Mouse (Mus musculus): ENCODE results near the gene Hint1. TPM values are rescaled to one million over a fixed set of nuclear protein-coding genes. Genes with fewer than 3 reads are reported as not detected.
"Not testable (repeated sequence)": the region's sequence is repeated elsewhere in the genome, so short reads cannot be mapped to it uniquely, and the experiment has no call there.

Gene Hint1
- total RNA-seq, 2 experiments from 2014 or later = 304 to 309 TPM

GRCm38 (mm10) chr11:54885406-54885805 is 19.2 kb downstream of the Hint1 start:
- DNase-seq = no peak

DNA sequence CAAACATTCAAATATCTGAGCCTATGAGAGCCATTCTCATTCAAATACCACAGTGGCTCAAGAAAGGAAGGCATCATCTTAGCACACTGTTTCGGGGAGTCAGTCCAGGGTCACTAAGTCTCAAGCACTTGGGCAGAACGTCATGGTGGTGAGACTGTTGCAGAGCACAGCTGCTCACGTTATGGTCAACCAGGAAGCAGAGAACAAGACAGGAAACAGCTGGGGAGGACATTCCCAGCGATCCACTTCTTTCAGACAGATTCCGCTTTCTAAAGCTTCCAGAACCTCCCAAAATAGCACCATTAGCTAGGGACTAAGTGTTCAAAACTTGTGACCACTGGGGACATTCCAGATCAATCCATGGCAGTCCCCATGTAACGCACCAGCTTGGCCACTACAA is 21.7 kb downstream of the Hint1 start:
- no peak for DNase-seq
- intact Hi-C loops (cut with DNase I) = loop anchor here (10.0 kb wide), 1 partner anchor 267 kb away; the partner anchor contains the start of gene Slc36a3

More at GRCm38 (mm10) chr11:54885406-54885805, 19.2 kb downstream of the Hint1 start:
- intact Hi-C loops (cut with DNase I) = loop anchor here (10.0 kb wide), 1 partner anchor 269 kb away; the partner anchor contains the start of gene Slc36a3

- no peak for DNase-seq
- intact Hi-C loops (cut with DNase I) = no loop called here
These were observed 25.2 kb downstream of the Hint1 start for GRCm38 (mm10) chr11:54891341-54891740.

GRCm38 (mm10) chr11:54892091-54892490 is 25.9 kb downstream of the Hint1 start:
- no peak for DNase-seq
- intact Hi-C loops (cut with DNase I) = no loop called here

- DNase-seq = no peak
- intact Hi-C loops (cut with DNase I) = no loop called here
These were observed 28.4 kb downstream of the Hint1 start for GRCm38 (mm10) chr11:54894589-54894988.

GRCm38 (mm10) chr11:54896646-54897045 is 30.5 kb downstream of the Hint1 start:
- intact Hi-C loops (cut with DNase I); DNase-seq: not testable (repeated sequence)

DNA sequence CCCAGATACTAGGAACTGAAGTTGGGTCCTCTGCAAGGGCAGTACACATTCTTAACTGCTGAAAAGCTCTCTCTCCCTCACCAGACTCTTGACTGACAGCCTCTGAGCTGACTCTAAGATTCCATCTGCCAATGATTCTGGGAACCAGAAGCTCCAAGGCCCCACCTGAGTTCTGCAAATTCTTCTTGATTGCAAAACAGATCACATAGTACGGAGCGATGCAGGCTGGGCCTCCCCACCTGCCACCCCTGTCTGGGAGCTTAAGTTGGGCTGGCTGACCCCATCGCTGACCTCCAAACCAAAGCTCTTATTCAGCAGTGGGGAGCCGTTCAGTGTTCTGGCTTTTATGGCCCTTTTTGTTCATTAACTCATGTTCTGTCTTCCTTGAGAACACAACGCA is 31.3 kb downstream of the Hint1 start:
- intact Hi-C loops (cut with DNase I) = no loop called here

GRCm38 (mm10) chr11:54899657-54900056 is 33.5 kb downstream of the Hint1 start:
- no peak for DNase-seq
- intact Hi-C loops (cut with DNase I) = no loop called here

More for the DNA sequence above, 31.3 kb downstream of the Hint1 start:
- DNase-seq = no peak

DNA sequence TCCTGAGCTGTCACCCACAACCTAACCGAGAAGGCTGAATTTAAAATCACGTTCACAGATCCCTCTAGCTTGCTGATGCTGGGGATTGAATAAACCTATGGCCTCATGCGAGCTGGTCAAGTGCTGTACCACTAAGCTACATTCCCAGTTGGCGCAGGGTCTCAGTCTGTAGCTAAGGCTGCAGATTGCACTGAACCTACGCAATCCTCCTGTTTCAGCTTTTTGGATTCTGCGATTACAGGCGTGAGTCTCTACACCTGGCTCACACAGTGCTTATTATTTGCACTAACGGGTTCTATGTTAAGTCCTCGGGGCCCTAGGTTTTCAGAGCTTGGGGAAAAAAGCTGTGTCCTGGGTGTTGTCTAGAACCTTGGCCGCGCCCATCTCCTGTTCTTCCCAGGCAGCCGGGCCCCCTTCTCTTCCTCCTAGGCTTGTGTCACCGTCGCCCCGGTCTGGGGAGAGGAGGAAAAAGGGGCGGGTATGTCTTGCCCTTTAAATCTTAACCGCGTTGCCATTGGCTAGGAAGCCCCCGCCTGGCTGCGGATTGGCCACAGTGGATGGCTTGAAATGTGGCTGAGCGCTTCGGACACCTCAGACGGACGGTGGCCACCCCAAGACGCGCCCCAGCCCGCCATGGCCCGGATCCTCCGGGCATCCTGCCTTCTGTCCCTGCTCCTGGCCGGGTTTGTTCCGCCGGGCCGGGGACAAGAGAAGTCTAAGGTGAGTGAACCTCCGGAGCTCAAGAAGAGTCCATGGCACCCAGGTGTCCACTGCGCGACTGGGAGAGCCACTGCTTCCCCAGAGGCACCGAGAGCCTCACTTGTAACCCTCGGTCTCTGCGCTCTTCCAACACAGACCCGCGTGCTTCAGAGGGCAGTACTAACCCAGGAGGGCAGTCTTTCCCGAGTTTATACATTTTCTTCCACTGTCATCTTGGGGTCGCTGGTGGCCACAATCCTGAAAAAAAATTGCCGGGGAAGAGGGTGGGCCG is 36.4 kb downstream of the Hint1 start, which contains the start of gene Gpx3:
Gene Gpx3, plus strand, starts transcription at position 121 of the 991 bp plus-strand sequence.
- intact Hi-C loops (cut with DNase I) = no loop called here
- peak; percentile 86 to 89 for DNase-seq

DNA sequence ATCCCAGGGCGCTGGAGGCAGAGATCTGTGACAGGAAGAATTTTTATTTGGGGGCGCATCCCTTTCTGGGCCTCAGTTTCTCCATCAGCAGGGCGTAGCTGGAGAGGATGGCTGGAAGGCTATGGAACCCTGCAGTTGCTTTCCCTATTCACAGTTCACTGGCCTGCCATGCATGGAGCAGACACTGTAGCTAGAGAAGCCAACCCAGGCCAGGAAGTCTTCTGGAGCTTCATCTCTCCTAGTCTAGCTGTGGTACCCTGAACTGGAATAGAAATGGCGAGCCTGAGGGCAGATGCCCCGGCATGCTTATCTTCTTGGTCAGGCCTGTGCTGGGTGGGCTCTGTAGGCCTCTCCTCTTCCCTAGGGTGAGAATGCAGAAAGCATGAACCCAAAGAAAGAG is 37.2 kb downstream of the Hint1 start:
- no peak for DNase-seq
- intact Hi-C loops (cut with DNase I) = no loop called here

DNA sequence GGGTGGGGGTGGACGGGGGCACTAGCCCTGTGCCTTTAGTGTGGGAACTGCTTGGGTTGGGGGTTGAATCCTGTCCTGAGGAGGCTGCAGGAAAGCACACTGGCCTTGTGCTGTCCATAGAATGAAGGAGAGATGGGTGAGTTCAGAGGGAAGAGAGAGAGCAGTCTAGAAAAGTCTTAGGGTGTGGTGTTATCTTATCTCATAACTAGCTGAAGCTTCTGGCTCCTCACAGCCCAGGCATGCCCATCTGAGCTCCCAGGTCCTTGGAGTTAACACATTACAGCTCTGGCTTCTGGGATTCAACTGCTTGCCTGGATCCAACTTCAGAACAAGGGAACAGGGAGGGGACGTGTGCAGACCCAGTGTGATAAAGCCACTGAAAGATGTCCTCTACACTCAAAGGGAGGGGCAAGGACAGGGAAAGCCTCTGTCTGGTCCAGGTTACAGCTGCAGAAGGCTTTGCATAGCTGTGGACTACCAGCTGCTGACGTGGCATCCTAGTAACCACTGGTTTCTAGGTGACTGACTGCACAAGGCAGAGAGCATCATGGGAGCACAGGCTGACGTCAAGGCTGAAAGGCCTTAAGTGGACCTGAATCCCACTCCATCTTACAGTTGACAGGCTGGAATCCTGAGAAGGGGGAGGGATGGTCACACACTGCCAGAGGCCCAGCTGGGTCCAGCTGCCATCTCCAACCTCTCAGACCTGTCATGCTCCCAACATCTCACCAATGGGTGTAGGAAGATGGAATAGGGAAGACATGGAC is 37.9 kb downstream of the Hint1 start:
- intact Hi-C loops (cut with DNase I) = no loop called here
- peak; percentile 78 to 80 for DNase-seq

- no peak for DNase-seq
- intact Hi-C loops (cut with DNase I) = no loop called here
These were observed 38.9 kb downstream of the Hint1 start for GRCm38 (mm10) chr11:54905086-54905485.

DNA sequence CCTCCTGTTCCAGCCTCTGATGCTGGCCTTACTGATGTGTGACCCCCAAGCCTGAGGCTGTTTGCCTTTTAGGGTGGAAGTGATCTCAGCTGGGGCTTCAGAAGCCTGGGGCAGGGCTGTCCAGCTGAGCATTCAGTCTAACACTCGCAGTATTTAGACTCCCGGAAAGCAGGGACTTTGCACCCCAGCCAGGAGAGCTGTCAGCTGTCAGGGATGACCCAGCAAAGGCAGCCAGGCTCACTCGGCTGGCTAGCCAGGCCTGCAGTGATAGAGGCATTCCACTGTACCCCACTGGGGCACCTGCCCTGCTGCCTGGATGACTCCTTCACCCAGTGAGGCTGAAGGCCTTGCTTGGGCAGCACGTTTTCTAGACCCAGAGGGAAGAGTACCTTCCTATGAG is 39.7 kb downstream of the Hint1 start:
- intact Hi-C loops (cut with DNase I) = no loop called here
- DNase-seq = peak; percentile 58 to 69

DNA sequence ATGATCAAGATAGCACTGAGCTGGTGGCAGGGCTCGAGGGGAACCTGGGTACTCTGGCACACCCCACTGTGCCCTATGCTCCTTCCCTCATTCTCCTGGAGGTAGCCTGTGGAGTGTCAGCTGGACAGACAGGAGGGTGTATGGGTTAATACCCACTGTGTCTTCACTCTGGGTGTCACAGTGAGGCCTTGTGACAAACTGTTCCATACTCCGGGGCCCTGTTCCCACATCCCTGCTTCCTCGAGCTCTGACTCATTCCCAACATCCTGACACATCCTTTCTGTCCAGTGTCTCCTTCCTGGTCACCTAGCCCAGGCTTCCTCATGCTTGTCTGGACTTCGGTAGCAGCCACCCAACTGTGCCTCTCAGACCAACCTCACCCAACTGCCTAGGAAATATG is 40.3 kb downstream of the Hint1 start:
- intact Hi-C loops (cut with DNase I) = no loop called here
- no peak for DNase-seq

GRCm38 (mm10) chr11:54907259-54907658 is 41.1 kb downstream of the Hint1 start:
- DNase-seq = no peak
- intact Hi-C loops (cut with DNase I) = no loop called here

DNA sequence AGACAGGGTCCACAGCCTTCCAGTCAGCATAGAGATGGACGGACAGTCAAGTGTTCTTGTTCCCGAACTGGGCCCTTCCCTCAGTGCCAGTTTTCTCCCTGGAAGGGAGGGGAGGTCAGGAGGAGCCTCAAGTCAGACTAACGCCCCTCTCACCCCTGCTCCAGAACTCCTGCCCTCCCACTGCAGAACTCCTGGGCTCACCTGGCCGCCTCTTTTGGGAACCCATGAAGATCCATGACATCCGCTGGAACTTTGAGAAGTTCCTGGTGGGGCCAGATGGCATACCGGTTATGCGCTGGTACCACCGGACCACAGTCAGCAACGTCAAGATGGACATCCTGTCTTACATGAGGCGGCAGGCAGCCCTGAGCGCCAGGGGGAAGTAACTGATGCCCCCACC is 43.1 kb downstream of the Hint1 start:
- intact Hi-C loops (cut with DNase I) = no loop called here
- DNase-seq = no peak

GRCm38 (mm10) chr11:54910081-54910665 is 44.0 kb downstream of the Hint1 start:
- DNase-seq = no peak
- intact Hi-C loops (cut with DNase I) = no loop called here

GRCm38 (mm10) chr11:54911201-54911600 is 45.0 kb downstream of the Hint1 start:
- intact Hi-C loops (cut with DNase I) = no loop called here
- DNase-seq = no peak

GRCm38 (mm10) chr11:54911671-54912502 is 45.7 kb downstream of the Hint1 start:
- DNase-seq = no peak
- intact Hi-C loops (cut with DNase I) = no loop called here

Data from heart, postnatal 10 days (tissue).